Mouse (Mus musculus) liver, adult 2 months (tissue): ENCODE data around the gene 1700017B05Rik. TPM values are rescaled to one million over a fixed set of nuclear protein-coding genes. Genes with fewer than 3 reads are reported as not detected.

Source experiments
- DNase-seq: peaks from one replicate; pipeline ENCODE4 v3.0.0-alpha.2; 2011; ENCODE audit warnings: low read depth, low spot score; ENCODE audit errors: extremely low read depth
- H3K27ac ChIP-seq: fragments of 200-500 bp; replicated peaks from 2 replicates; pipeline ENCODE4 v1.5.1; 2012; ENCODE audit warnings: low read depth, mild to moderate bottlenecking, control low read depth, inconsistent platforms, low read length; ENCODE audit not compliant: insufficient read depth
- H3K27me3 ChIP-seq: fragments of 200-500 bp; 2 replicates; pipeline ENCODE4 v1.6.1; 2012; ENCODE audit warnings: mild to moderate bottlenecking, moderate library complexity, low read length, inconsistent platforms; ENCODE audit not compliant: control insufficient read depth, insufficient read depth
- H3K36me3 ChIP-seq: fragments of 200-500 bp; 2 replicates; pipeline ENCODE4 v1.6.1; 2012; ENCODE audit warnings: low read length, inconsistent platforms; ENCODE audit not compliant: control insufficient read depth, insufficient read depth
- H3K4me1 ChIP-seq: fragments of 200-500 bp; 2 replicates; pipeline ENCODE4 v1.6.1; 2011; ENCODE audit warnings: low read length; ENCODE audit not compliant: control insufficient read depth, insufficient read depth
- H3K4me3 ChIP-seq: fragments of 200-500 bp; 2 replicates; pipeline ENCODE4 v1.5.1; 2011; ENCODE audit warnings: low read depth, mild to moderate bottlenecking, control low read depth, low read length, moderate library complexity; ENCODE audit not compliant: insufficient read depth
- H3K79me2 ChIP-seq: fragments of 200-500 bp; 2 replicates; pipeline ENCODE4 v1.6.1; 2012; ENCODE audit warnings: inconsistent platforms, mild to moderate bottlenecking, low read length, moderate library complexity; ENCODE audit not compliant: control insufficient read depth, insufficient read depth
- H3K9ac ChIP-seq: fragments of 200-500 bp; 2 replicates; pipeline ENCODE4 v1.6.1; 2012; ENCODE audit warnings: low read depth, mild to moderate bottlenecking, control low read depth, inconsistent platforms, low read length
- CTCF ChIP-seq: fragments of 200-500 bp; IDR thresholded peaks from 2 replicates; pipeline ENCODE4 v1.5.1; 2011; ENCODE audit warnings: low read depth, low read length, control low read depth
- POLR2A ChIP-seq: fragments of 200-500 bp; IDR thresholded peaks from 2 replicates; pipeline ENCODE4 v1.6.1; 2011; ENCODE audit warnings: low read length, control low read depth; ENCODE audit not compliant: insufficient read depth; ENCODE audit errors: extremely low read depth
- WGBS: fragments of 180-500 bp; shearing (Covaris S2); methylation state at CpG from one replicate; pipeline ENCODE4 v1.1.7; 2018; 5-methylcytosine and 5-hydroxymethylcytosine counted together
- polyA plus RNA-seq: library from polyadenylated mRNA; depleted of rRNA; stranded (reverse); fragments of >200 nt; gene quantifications from 2 replicates; pipeline ENCODE4 v1.2.3, GENCODE M21; 2012
- total RNA-seq: library from RNA; depleted of rRNA; stranded (reverse); fragments of >200 nt; gene quantifications from 2 replicates; pipeline ENCODE4 v1.2.3, GENCODE M21; 2014

The 1700017B05Rik gene
- total and polyA plus RNA-seq, 2 experiments = 1.7 to 6.3 TPM

- Histone ChIP-seq H3K27ac (no peak overlapping the region), H3K4me1 (peaks cover 6% of the 10 kb centered on the region; the same call in 1 of the 2 replicates), H3K9ac (no peak overlapping the region), H3K79me2 (no peaks in the 10 kb centered on the region), H3K36me3 (no peaks in the 10 kb centered on the region), H3K4me3 (no peak overlapping the region), H3K27me3 (no peaks in the 10 kb centered on the region)
- 86% methylated on average over 3 of the region's 3 CpGs for WGBS
- no peak for DNase-seq
- TF ChIP-seq POLR2A = no peak
- TF ChIP-seq CTCF = no peak
Measured at GRCm38 (mm10) chr9:57294905-57295304, 32.5 kb upstream of the 1700017B05Rik start.

GRCm38 (mm10) chr9:57287183-57287582, 24.8 kb upstream of the 1700017B05Rik start:
- H3K27me3 ChIP-seq = no peaks in the 10 kb centered on the region
- no peaks in the 10 kb centered on the region for H3K36me3 ChIP-seq
- peak overlapping the region; percentile 47 for H3K27ac ChIP-seq
- H3K79me2 ChIP-seq = no peaks in the 10 kb centered on the region
- peak; percentile 90 for DNase-seq
- H3K4me3 ChIP-seq = no peak overlapping the region
- WGBS = 31% methylated on average over 6 of the region's 6 CpGs
- no peak overlapping the region for H3K9ac ChIP-seq
- TF ChIP-seq CTCF = no peak
- no peak for TF ChIP-seq POLR2A
- H3K4me1 ChIP-seq = peaks cover 10% of the 10 kb centered on the region; the same call in 1 of the 2 replicates

- Histone ChIP-seq H3K4me1 (peaks cover 11% of the 10 kb centered on the region; the same call in 1 of the 2 replicates), H3K36me3 (no peaks in the 10 kb centered on the region), H3K27ac (no peak overlapping the region), H3K27me3 (no peaks in the 10 kb centered on the region), H3K9ac (no peak overlapping the region), H3K4me3 (no peak overlapping the region), H3K79me2 (no peaks in the 10 kb centered on the region)
- 44% methylated on average over 4 of the region's 4 CpGs for WGBS
- TF ChIP-seq POLR2A = no peak
- TF ChIP-seq CTCF = no peak
- peak; percentile 40 for DNase-seq
Measured at GRCm38 (mm10) chr9:57283311-57283710, 20.9 kb upstream of the 1700017B05Rik start.

DNA sequence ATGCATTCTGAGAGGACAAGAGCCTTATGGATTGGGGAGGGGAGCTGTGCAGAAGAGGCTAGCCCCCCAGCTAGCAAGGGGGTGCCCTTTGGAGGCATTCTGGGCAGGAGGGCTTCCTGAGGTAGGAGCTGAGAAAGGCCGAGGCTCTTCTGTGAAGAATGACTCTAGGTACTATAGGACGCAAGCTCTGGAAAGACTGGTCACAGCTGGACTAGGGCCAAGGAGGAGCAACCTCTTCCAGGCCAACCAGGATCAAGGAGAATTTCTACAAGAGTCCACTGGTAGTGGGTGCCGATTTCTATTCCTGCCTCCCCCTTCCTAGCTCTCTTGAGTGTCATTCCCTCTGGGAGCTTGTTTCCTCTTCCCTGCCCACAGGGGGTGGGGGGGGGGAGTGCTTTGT, 20.3 kb upstream of the 1700017B05Rik start:
- DNase-seq = no peak
- 74% methylated on average over 3 of the region's 3 CpGs for WGBS
- Histone ChIP-seq H3K27ac (no peak overlapping the region), H3K9ac (no peak overlapping the region), H3K79me2 (no peaks in the 10 kb centered on the region), H3K4me3 (no peak overlapping the region), H3K27me3 (no peaks in the 10 kb centered on the region), H3K36me3 (no peaks in the 10 kb centered on the region), H3K4me1 (peaks cover 11% of the 10 kb centered on the region; the same call in 1 of the 2 replicates)
- TF ChIP-seq CTCF (no peak), POLR2A (no peak)

- no peaks in the 10 kb centered on the region for H3K79me2 ChIP-seq
- TF ChIP-seq POLR2A = no peak
- TF ChIP-seq CTCF = no peak
- H3K4me3 ChIP-seq = peak overlapping the region; percentile 33; the same call in 1 of the 2 replicates
- WGBS = 14% methylated on average over 20 of the region's 20 CpGs
- no peak for DNase-seq
- H3K36me3 ChIP-seq = no peaks in the 10 kb centered on the region
- no peaks in the 10 kb centered on the region for H3K27me3 ChIP-seq
- H3K9ac ChIP-seq = peak overlapping the region; percentile 63
- peaks cover 5% of the 10 kb centered on the region; the same call in 1 of the 2 replicates for H3K4me1 ChIP-seq
- H3K27ac ChIP-seq = no peak overlapping the region
Measured at GRCm38 (mm10) chr9:57281549-57281948, 19.1 kb upstream of the 1700017B05Rik start.

GRCm38 (mm10) chr9:57279441-57279840, 17.0 kb upstream of the 1700017B05Rik start:
- H3K36me3 ChIP-seq = no peaks in the 10 kb centered on the region
- no peak overlapping the region for H3K9ac ChIP-seq
- 91% methylated on average over 4 of the region's 4 CpGs for WGBS
- peaks cover 5% of the 10 kb centered on the region; the same call in 1 of the 2 replicates for H3K4me1 ChIP-seq
- no peak overlapping the region for H3K4me3 ChIP-seq
- H3K79me2 ChIP-seq = no peaks in the 10 kb centered on the region
- H3K27me3 ChIP-seq = no peaks in the 10 kb centered on the region
- no peak for DNase-seq
- TF ChIP-seq CTCF = no peak
- TF ChIP-seq POLR2A = no peak
- no peak overlapping the region for H3K27ac ChIP-seq
